Mouse (Mus musculus) embryonic fibroblast, embryonic 13.5 days (primary cell): ENCODE measurements at regions not wholly inside any gene's neighbourhood (a gene's known extent, or its start where the extent isn't known, plus 50 kb on each side); places are given as distances from the start of the nearest gene placed in this dataset.

Source experiments
- CTCF ChIP-seq: IDR thresholded peaks from 2 replicates; pipeline ENCODE4 v1.5.1; 2011; ENCODE audit warnings: mild to moderate bottlenecking, control low read depth, low read length, moderate library complexity, borderline replicate concordance; ENCODE audit not compliant: insufficient read depth
- POLR2A ChIP-seq: IDR thresholded peaks from 2 replicates; pipeline ENCODE4 v1.6.1; 2011; ENCODE audit warnings: low read depth, mild to moderate bottlenecking, control low read depth, low read length, moderate library complexity

DNA sequence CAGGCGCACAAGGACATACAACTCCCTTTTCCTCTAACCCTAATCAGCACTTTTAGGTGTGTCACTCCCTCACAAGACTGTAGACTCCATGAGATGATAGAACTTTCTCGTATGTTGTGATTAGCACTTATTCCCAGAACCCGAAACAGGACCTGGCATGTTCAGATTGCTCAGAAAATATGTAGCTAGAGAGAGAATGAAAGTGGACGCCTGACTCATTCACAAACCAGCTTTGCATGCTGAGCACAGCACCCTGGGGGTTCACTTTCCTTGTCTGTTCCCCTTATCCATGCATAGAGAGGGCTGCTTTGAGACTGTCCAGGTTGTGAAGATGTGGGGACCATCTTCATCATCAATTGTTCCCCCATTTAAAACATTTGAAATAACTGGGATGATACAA, 111.0 kb downstream of the Ankrd50 start:
- TF ChIP-seq POLR2A = no peak
- TF ChIP-seq CTCF = no peak
